Mouse (Mus musculus): ENCODE data around the gene Ehf. TPM values are rescaled to one million over a fixed set of nuclear protein-coding genes. Genes with fewer than 3 reads are reported as not detected.

Ehf gene
- polyA plus RNA-seq, 1 experiment from 2014 or later, result 3.0 TPM

GRCm38 (mm10) chr2:103287716-103288115, 15.4 kb downstream of the Ehf start:
- H3K36me3 ChIP-seq (ENCODE audit: insufficient read depth), result no peaks in the 10 kb centered on the region
- no peaks in the 10 kb centered on the region for H3K9me3 ChIP-seq (ENCODE audit: low read depth, low read length)
- H3K27ac ChIP-seq (ENCODE audit: low read depth), result no peak overlapping the region
- no peak for TF ChIP-seq CTCF (IDR thresholded peaks at IDR 0.05; ENCODE audit: low read depth)
- no peak overlapping the region for H3K4me2 ChIP-seq
- WGBS, result 85% methylated on average over 5 of the region's 5 CpGs
- no peak for ATAC-seq (ENCODE audit: insufficient read depth)
- no peaks in the 10 kb centered on the region for H3K27me3 ChIP-seq (ENCODE audit: insufficient read depth, low read length)
- peaks cover 6% of the 10 kb centered on the region; the same call in 1 of the 2 replicates for H3K4me1 ChIP-seq (ENCODE audit: insufficient read depth)
- H3K9ac ChIP-seq, result no peak overlapping the region
- DNase-seq, result no peak
- no peak overlapping the region for H3K4me3 ChIP-seq (ENCODE audit: low read depth, low read length)

- peaks cover 10% of the 10 kb centered on the region; the same call in 1 of the 2 replicates for H3K4me1 ChIP-seq (ENCODE audit: insufficient read depth)
- no peaks in the 10 kb centered on the region for H3K9me3 ChIP-seq (ENCODE audit: low read depth, low read length)
- H3K9ac ChIP-seq, result no peak overlapping the region
- 27% methylated on average over 2 of the region's 2 CpGs for WGBS
- H3K4me3 ChIP-seq (ENCODE audit: low read depth, low read length), result no peak overlapping the region
- no peak for TF ChIP-seq CTCF (IDR thresholded peaks at IDR 0.05; ENCODE audit: low read depth)
- DNase-seq (peak; percentile 69), ATAC-seq (ENCODE audit: insufficient read depth) (peak; percentile 82)
- H3K27ac ChIP-seq (ENCODE audit: low read depth), result peak overlapping the region; percentile 90
- H3K36me3 ChIP-seq (ENCODE audit: insufficient read depth), result no peaks in the 10 kb centered on the region
- H3K4me2 ChIP-seq, result no peak overlapping the region
- no peaks in the 10 kb centered on the region for H3K27me3 ChIP-seq (ENCODE audit: insufficient read depth, low read length)
These were observed 17.5 kb downstream of the Ehf start for GRCm38 (mm10) chr2:103285561-103285960.

DNA sequence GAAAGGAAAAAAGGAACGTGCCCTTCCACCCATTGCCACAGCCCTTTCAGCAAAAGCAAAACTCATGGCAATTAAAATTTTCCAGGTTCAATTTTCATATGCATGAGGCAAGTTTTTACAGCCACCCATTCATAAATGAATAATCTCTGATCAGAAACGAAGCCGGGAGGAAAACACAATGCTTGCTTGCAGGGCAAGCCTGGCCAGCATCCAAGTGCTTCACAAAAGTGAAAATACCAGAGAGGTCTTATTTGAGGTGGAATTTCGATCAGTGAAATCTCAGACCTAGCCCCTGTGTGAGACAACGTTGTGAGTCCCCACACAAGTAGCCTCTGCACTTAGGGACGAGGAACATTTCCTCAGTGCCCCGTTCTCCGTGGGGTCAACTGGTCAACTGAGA, 19.3 kb downstream of the Ehf start:
- WGBS, result 50% methylated on average over 8 of the region's 8 CpGs
- ATAC-seq (ENCODE audit: insufficient read depth), result no peak
- Histone ChIP-seq H3K4me2 (no peak overlapping the region), H3K9me3 (ENCODE audit: low read depth, low read length) (no peaks in the 10 kb centered on the region), H3K4me1 (ENCODE audit: insufficient read depth) (peaks cover 10% of the 10 kb centered on the region; the same call in 1 of the 2 replicates), H3K27ac (ENCODE audit: low read depth) (peak overlapping the region; percentile 90), H3K36me3 (ENCODE audit: insufficient read depth) (no peaks in the 10 kb centered on the region), H3K9ac (no peak overlapping the region), H3K4me3 (ENCODE audit: low read depth, low read length) (no peak overlapping the region), H3K27me3 (ENCODE audit: insufficient read depth, low read length) (no peaks in the 10 kb centered on the region)
- peak; percentile 66 for DNase-seq
- no peak for TF ChIP-seq CTCF (IDR thresholded peaks at IDR 0.05; ENCODE audit: low read depth)

GRCm38 (mm10) chr2:103282184-103282750, 20.8 kb downstream of the Ehf start:
- ATAC-seq (ENCODE audit: insufficient read depth), result no peak
- H3K4me3 ChIP-seq (ENCODE audit: low read depth, low read length), result no peak overlapping the region
- H3K36me3 ChIP-seq (ENCODE audit: insufficient read depth), result no peaks in the 10 kb centered on the region
- peaks cover 10% of the 10 kb centered on the region; the same call in 1 of the 2 replicates for H3K4me1 ChIP-seq (ENCODE audit: insufficient read depth)
- H3K9me3 ChIP-seq (ENCODE audit: low read depth, low read length), result no peaks in the 10 kb centered on the region
- peak; percentile 39 for DNase-seq
- no peak overlapping the region for H3K9ac ChIP-seq
- TF ChIP-seq CTCF (IDR thresholded peaks at IDR 0.05; ENCODE audit: low read depth), result no peak
- no peaks in the 10 kb centered on the region for H3K27me3 ChIP-seq (ENCODE audit: insufficient read depth, low read length)
- no peak overlapping the region for H3K4me2 ChIP-seq
- WGBS, result 32% methylated on average over 8 of the region's 8 CpGs
- peak overlapping the region; percentile 52; the same call in 1 of the 2 replicates for H3K27ac ChIP-seq (ENCODE audit: low read depth)

GRCm38 (mm10) chr2:103279927-103280326, 23.2 kb downstream of the Ehf start:
- no peak for DNase-seq
- no peaks in the 10 kb centered on the region for H3K36me3 ChIP-seq (ENCODE audit: insufficient read depth)
- no peak for TF ChIP-seq CTCF (IDR thresholded peaks at IDR 0.05; ENCODE audit: low read depth)
- H3K9ac ChIP-seq, result no peak overlapping the region
- no peaks in the 10 kb centered on the region for H3K9me3 ChIP-seq (ENCODE audit: low read depth, low read length)
- WGBS, result 95% methylated on average over 1 of the region's 1 CpGs
- ATAC-seq (ENCODE audit: insufficient read depth), result no peak
- no peak overlapping the region for H3K27ac ChIP-seq (ENCODE audit: low read depth)
- no peaks in the 10 kb centered on the region for H3K27me3 ChIP-seq (ENCODE audit: insufficient read depth, low read length)
- H3K4me2 ChIP-seq, result no peak overlapping the region
- no peak overlapping the region for H3K4me3 ChIP-seq (ENCODE audit: low read depth, low read length)
- 0 out of 2 replicates have a peak, but pooled peaks cover 9% of the 10 kb centered on the region for H3K4me1 ChIP-seq (ENCODE audit: insufficient read depth)

- Histone ChIP-seq H3K4me1 (ENCODE audit: insufficient read depth) (0 out of 2 replicates have a peak, but pooled peaks cover 5% of the 10 kb centered on the region), H3K9me3 (ENCODE audit: low read depth, low read length) (no peaks in the 10 kb centered on the region), H3K27ac (ENCODE audit: low read depth) (no peak overlapping the region), H3K36me3 (ENCODE audit: insufficient read depth) (no peaks in the 10 kb centered on the region), H3K4me3 (ENCODE audit: low read depth, low read length) (no peak overlapping the region), H3K9ac (no peak overlapping the region), H3K27me3 (ENCODE audit: insufficient read depth, low read length) (no peaks in the 10 kb centered on the region), H3K4me2 (no peak overlapping the region)
- no peak for DNase-seq
- ATAC-seq (ENCODE audit: insufficient read depth), result no peak
- WGBS, result 55% methylated on average over 1 of the region's 1 CpGs
- TF ChIP-seq CTCF (IDR thresholded peaks at IDR 0.05; ENCODE audit: low read depth), result no peak
These were observed 24.6 kb downstream of the Ehf start for GRCm38 (mm10) chr2:103278476-103278875.

- no peak overlapping the region for H3K27ac ChIP-seq (ENCODE audit: low read depth)
- no peak for DNase-seq
- no peak overlapping the region for H3K9ac ChIP-seq
- no peaks in the 10 kb centered on the region for H3K36me3 ChIP-seq (ENCODE audit: insufficient read depth)
- no peaks in the 10 kb centered on the region for H3K9me3 ChIP-seq (ENCODE audit: low read depth, low read length)
- TF ChIP-seq CTCF (IDR thresholded peaks at IDR 0.05; ENCODE audit: low read depth), result no peak
- no peak overlapping the region for H3K4me3 ChIP-seq (ENCODE audit: low read depth, low read length)
- ATAC-seq (ENCODE audit: insufficient read depth), result no peak
- H3K4me2 ChIP-seq, result no peak overlapping the region
- H3K4me1 ChIP-seq (ENCODE audit: insufficient read depth), result 0 out of 2 replicates have a peak, but pooled peaks cover 5% of the 10 kb centered on the region
- H3K27me3 ChIP-seq (ENCODE audit: insufficient read depth, low read length), result no peaks in the 10 kb centered on the region
- WGBS, result 45% methylated on average over 1 of the region's 1 CpGs
These were observed 25.3 kb downstream of the Ehf start for GRCm38 (mm10) chr2:103277794-103278193.
